Mouse (Mus musculus): ENCODE results near the gene Gm20509. TPM values are rescaled to one million over a fixed set of nuclear protein-coding genes. Genes with fewer than 3 reads are reported as not detected.

Gene Gm20509
- total RNA-seq, 1 experiment: not detected

DNA sequence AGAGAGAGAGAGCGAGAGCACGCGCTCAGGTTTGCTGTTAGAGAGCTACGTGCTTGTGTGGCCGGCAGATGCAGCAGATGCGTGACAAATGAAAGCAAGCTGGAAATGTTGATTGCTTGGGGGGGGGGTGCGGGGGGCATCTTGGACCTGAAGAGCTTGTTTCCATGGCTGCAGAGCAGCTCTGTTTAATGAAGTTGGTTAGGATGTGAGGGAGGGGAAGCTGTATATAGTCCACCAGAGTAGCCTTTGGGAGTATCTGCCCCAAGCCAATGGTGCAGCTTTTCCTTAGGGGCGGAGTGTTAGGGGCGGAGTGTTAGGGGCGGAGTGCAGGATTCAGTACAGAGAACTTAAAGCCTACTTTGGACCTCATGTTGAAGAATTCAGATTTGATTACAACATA lies 35.2 kb upstream of the Gm20509 start:
- Histone ChIP-seq H3K9ac (ENCODE audit: insufficient read depth, low read depth, low read length, poor library complexity, severe bottlenecking) (no peak overlapping the region), H3K4me1 (ENCODE audit: control insufficient read depth in 2 of 2, insufficient read depth in 2 of 2, low read length in 2 of 2, poor library complexity in 1 of 2) (peaks cover 12 to 26% of the 10 kb centered on the region in 2 experiments; a peak in 3 of 4 replicates), H3K4me3 (ENCODE audit: insufficient read depth in 1 of 2, low read depth in 1 of 2, low read length in 2 of 2, poor library complexity in 1 of 2, severe bottlenecking in 1 of 2) (no peak overlapping the region), H3K27ac (ENCODE audit: insufficient read depth, low read depth, low read length, poor library complexity, severe bottlenecking) (no peak overlapping the region), H3K36me3 (ENCODE audit: control insufficient read depth, insufficient read depth, low read length, poor library complexity, severe bottlenecking) (no peaks in the 10 kb centered on the region), H3K9me3 (ENCODE audit: control insufficient read depth, insufficient read depth, low read depth, low read length) (no peaks in the 10 kb centered on the region)
- no peak for DNase-seq (ENCODE audit: low read depth, low spot score)
- in situ Hi-C loops (cut with MboI; ENCODE audit: low sequenced_read_pairs in 2 of 2, unreplicated experiment in 2 of 2): no loop called here
- TF ChIP-seq CHD2 (IDR thresholded peaks at IDR 0.05; ENCODE audit: low read depth, low read length) (no peak), ZC3H11A (IDR thresholded peaks at IDR 0.05; ENCODE audit: borderline replicate concordance, low read depth, low read length) (no peak), MAFK (IDR thresholded peaks at IDR 0.05; ENCODE audit: insufficient read depth, low read depth, low read length) (no peak), HCFC1 (IDR thresholded peaks at IDR 0.05; ENCODE audit: borderline replicate concordance, insufficient read depth, low read length) (no peak), ZNF384 (IDR thresholded peaks at IDR 0.05; ENCODE audit: low read depth, low read length) (no peak)

DNA sequence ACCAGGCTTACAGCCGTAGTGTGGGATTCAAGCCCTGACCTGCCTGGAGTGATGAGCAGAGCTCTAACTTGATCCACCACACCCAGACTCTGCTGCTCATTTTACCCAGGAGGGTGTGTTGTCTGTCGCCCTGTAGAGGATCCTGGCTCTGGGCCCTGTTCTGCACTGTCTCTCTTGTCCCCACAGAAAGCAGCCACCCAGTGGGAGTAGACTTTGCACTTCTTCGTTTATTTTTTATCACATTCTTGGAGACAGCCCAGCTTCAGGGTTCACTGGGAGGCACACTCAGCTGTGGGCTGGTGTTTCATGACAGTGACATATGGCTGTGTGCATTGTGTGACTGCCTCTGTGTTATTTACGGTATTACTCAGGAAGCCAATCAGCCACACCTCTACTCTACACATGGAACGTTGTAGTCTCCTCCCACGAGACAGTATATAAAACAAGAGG lies 34.0 kb upstream of the Gm20509 start:
- TF ChIP-seq ZNF384 (IDR thresholded peaks at IDR 0.05; ENCODE audit: low read depth, low read length) (no peak), HCFC1 (IDR thresholded peaks at IDR 0.05; ENCODE audit: borderline replicate concordance, insufficient read depth, low read length) (no peak), ZC3H11A (IDR thresholded peaks at IDR 0.05; ENCODE audit: borderline replicate concordance, low read depth, low read length) (no peak), CHD2 (IDR thresholded peaks at IDR 0.05; ENCODE audit: low read depth, low read length) (no peak), MAFK (IDR thresholded peaks at IDR 0.05; ENCODE audit: insufficient read depth, low read depth, low read length) (no peak)
- H3K4me1 ChIP-seq (ENCODE audit: control insufficient read depth in 2 of 2, insufficient read depth in 2 of 2, low read length in 2 of 2, poor library complexity in 1 of 2): peaks cover 12 to 25% of the 10 kb centered on the region in 2 experiments; a peak in 3 of 4 replicates
- DNase-seq (ENCODE audit: low read depth, low spot score): no peak
- no peaks in the 10 kb centered on the region for H3K36me3 ChIP-seq (ENCODE audit: control insufficient read depth, insufficient read depth, low read length, poor library complexity, severe bottlenecking)
- H3K9me3 ChIP-seq (ENCODE audit: control insufficient read depth, insufficient read depth, low read depth, low read length): no peaks in the 10 kb centered on the region
- H3K27ac ChIP-seq (ENCODE audit: insufficient read depth, low read depth, low read length, poor library complexity, severe bottlenecking): peak overlapping the region; percentile 15; the same call in 1 of the 2 replicates
- in situ Hi-C loops (cut with MboI; ENCODE audit: low sequenced_read_pairs in 2 of 2, unreplicated experiment in 2 of 2): no loop called here
- H3K9ac ChIP-seq (ENCODE audit: insufficient read depth, low read depth, low read length, poor library complexity, severe bottlenecking): no peak overlapping the region; the same call in 1 of the 2 replicates
- H3K4me3 ChIP-seq (ENCODE audit: insufficient read depth in 1 of 2, low read depth in 1 of 2, low read length in 2 of 2, poor library complexity in 1 of 2, severe bottlenecking in 1 of 2): no peak overlapping the region; a peak in 1 of 4 replicates

DNA sequence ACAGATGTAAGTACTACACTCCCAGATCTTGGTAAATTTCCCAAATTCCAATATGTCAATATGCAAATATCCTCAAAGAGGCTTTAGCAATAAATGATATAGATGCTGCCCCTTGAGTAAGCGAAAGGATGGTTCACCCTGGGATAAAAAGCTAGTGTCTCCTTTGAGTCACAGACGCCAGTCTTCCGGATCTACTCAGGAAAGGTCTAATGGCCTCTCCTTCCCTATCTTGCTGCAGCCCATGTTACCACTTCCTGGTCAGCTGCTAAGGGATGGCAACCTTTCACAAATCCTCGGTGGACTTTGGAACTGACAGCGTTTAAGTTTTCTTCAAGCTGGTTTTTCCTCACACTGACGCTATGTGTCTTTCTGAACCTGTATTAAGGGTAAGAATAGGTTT lies 33.6 kb upstream of the Gm20509 start:
- H3K4me3 ChIP-seq (ENCODE audit: insufficient read depth in 1 of 2, low read depth in 1 of 2, low read length in 2 of 2, poor library complexity in 1 of 2, severe bottlenecking in 1 of 2): no peak overlapping the region
- DNase-seq (ENCODE audit: low read depth, low spot score): no peak
- H3K9ac ChIP-seq (ENCODE audit: insufficient read depth, low read depth, low read length, poor library complexity, severe bottlenecking): no peak overlapping the region
- peaks cover 9 to 21% of the 10 kb centered on the region in 2 experiments; a peak in 3 of 4 replicates for H3K4me1 ChIP-seq (ENCODE audit: control insufficient read depth in 2 of 2, insufficient read depth in 2 of 2, low read length in 2 of 2, poor library complexity in 1 of 2)
- H3K9me3 ChIP-seq (ENCODE audit: control insufficient read depth, insufficient read depth, low read depth, low read length): no peaks in the 10 kb centered on the region
- H3K27ac ChIP-seq (ENCODE audit: insufficient read depth, low read depth, low read length, poor library complexity, severe bottlenecking): no peak overlapping the region
- TF ChIP-seq ZNF384 (IDR thresholded peaks at IDR 0.05; ENCODE audit: low read depth, low read length) (no peak), HCFC1 (IDR thresholded peaks at IDR 0.05; ENCODE audit: borderline replicate concordance, insufficient read depth, low read length) (no peak), ZC3H11A (IDR thresholded peaks at IDR 0.05; ENCODE audit: borderline replicate concordance, low read depth, low read length) (no peak), CHD2 (IDR thresholded peaks at IDR 0.05; ENCODE audit: low read depth, low read length) (no peak), MAFK (IDR thresholded peaks at IDR 0.05; ENCODE audit: insufficient read depth, low read depth, low read length) (no peak)
- H3K36me3 ChIP-seq (ENCODE audit: control insufficient read depth, insufficient read depth, low read length, poor library complexity, severe bottlenecking): no peaks in the 10 kb centered on the region
- in situ Hi-C loops (cut with MboI; ENCODE audit: low sequenced_read_pairs in 2 of 2, unreplicated experiment in 2 of 2): no loop called here

DNA sequence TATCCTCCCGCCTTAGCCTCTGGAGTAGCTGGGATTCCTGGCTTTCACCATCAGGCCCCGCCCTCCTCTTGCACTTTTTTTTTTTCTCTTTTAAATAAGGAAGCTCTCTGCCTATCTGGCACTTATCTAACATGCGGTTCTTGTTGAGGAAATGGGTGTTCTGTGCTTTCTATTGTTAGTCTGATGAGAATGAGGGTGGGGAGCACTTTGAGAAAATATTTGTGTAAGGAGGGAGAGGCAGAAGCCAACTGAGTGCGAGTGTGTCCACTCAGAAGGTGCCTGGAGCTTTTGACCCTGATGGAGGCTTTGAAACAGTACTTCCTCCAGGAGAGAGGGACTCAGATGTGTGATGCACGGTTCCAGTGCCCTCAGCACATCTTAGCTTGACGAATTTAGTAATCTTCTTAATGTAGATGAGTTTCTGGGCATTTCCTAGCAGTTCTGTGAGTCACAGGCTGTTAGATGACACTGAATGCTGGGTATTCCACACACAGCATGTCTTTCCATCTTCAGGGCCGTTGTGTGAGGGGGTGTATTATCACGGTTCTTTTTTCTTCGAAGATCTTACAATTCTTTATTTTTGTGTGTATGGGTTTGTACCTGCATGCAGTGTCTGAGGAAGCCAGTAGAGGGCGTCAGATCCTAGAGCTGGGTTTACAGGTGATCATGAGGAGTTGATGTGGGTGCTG lies 31.2 kb upstream of the Gm20509 start:
- H3K4me3 ChIP-seq (ENCODE audit: insufficient read depth in 1 of 2, low read depth in 1 of 2, low read length in 2 of 2, poor library complexity in 1 of 2, severe bottlenecking in 1 of 2): no peak overlapping the region
- in situ Hi-C loops (cut with MboI; ENCODE audit: low sequenced_read_pairs in 2 of 2, unreplicated experiment in 2 of 2): no loop called here
- no peaks in the 10 kb centered on the region for H3K9me3 ChIP-seq (ENCODE audit: control insufficient read depth, insufficient read depth, low read depth, low read length)
- peak overlapping the region; percentile 92 for H3K27ac ChIP-seq (ENCODE audit: insufficient read depth, low read depth, low read length, poor library complexity, severe bottlenecking)
- peak; percentile 75 for DNase-seq (ENCODE audit: low read depth, low spot score)
- H3K9ac ChIP-seq (ENCODE audit: insufficient read depth, low read depth, low read length, poor library complexity, severe bottlenecking): no peak overlapping the region; the same call in 1 of the 2 replicates
- peaks cover 9 to 20% of the 10 kb centered on the region in 2 experiments; a peak in 3 of 4 replicates for H3K4me1 ChIP-seq (ENCODE audit: control insufficient read depth in 2 of 2, insufficient read depth in 2 of 2, low read length in 2 of 2, poor library complexity in 1 of 2)
- no peaks in the 10 kb centered on the region for H3K36me3 ChIP-seq (ENCODE audit: control insufficient read depth, insufficient read depth, low read length, poor library complexity, severe bottlenecking)
- TF ChIP-seq ZNF384 (IDR thresholded peaks at IDR 0.05; ENCODE audit: low read depth, low read length): peak; percentile 95
- TF ChIP-seq CHD2 (IDR thresholded peaks at IDR 0.05; ENCODE audit: low read depth, low read length): no peak
- TF ChIP-seq ZC3H11A (IDR thresholded peaks at IDR 0.05; ENCODE audit: borderline replicate concordance, low read depth, low read length): 0 out of 2 replicates have a peak, but pooled peaks have one; percentile 1
- TF ChIP-seq MAFK (IDR thresholded peaks at IDR 0.05; ENCODE audit: insufficient read depth, low read depth, low read length): no peak
- no peak for TF ChIP-seq HCFC1 (IDR thresholded peaks at IDR 0.05; ENCODE audit: borderline replicate concordance, insufficient read depth, low read length)
